Mouse (Mus musculus) lung, postnatal 14 days (tissue): ENCODE data around the gene Miga2.
"Not testable (repeated sequence)": the region's sequence is repeated elsewhere in the genome, so short reads cannot be mapped to it uniquely, and the experiment has no call there.

Source experiments
- DNase-seq: peaks from one replicate; pipeline ENCODE4 v3.0.0; 2021

Gene Miga2

DNA sequence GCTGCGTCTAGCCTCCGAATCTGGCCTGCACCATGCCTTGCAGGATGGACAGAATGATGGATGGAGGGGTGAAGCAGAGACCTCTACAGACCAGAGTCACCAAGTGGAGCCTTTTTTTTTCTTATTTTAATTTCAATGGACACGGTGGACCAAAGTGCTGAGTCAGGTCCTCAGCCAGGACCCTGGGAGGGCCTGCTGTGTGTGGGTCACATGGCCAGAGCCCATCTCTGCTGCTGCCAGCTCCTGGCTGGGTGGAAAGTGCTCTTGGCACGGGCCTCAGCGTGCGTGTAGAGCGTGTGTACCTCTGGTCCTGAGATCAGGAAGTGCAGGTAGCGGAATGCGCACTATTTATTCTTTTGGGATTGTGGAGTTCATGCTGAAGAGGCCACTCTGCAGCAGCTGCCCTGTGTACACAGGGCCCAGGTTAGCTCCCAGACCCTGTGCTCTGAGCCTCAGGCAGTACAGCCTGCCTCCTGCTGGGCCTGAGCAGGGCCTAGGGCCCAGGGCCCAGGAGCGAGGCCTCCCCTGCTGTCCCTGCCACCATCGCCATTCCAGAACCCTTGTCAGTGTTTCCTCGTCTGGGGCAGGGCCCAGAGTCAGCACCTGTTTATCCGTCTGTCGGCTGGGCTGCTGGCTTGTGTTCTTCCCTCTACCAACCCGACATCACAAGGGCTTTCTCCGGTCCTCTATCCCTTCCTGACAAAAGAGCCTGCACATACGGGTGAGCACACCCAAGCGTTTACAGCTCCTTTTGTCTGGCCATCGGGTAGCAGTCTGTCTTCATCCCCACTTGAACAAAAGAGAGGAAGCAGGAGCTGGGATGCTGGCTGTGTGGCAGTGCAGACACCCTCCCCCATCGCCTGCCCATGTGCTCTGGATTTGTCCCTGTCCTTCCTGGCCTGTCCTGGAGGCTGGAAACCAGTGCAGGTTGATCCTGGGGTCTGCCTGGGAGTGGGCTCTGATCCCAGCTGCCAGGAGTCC lies 35.4 kb downstream of the Miga2 start:
- peak; percentile 53 for DNase-seq

- no peak for DNase-seq
Measured at GRCm38 (mm10) chr2:30401581-30401980, 37.5 kb downstream of the Miga2 start.

DNA sequence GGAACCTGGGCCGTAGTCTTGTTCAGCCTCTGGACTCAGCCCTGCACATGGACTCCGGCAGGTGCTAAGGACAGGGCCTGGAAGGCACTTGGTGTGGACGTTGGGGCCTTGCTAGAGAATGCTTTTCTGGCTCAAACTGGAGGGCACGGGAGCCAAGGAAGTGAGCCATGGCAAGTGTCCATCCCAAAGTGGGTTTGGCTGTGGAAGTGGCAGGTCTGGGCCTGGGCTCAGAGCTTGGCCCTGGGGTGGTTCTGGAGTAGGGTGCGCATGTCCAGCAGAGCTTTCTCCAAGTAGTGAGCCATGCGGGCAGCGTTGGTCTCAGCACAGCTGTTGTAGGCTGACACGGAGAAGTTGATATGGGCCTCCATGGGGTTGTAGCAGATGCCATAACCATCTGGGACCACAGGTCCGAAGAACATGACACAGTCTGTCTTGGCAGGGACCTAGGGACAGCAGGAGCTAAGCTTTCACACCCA lies 38.4 kb downstream of the Miga2 start:
- DNase-seq = no peak

- DNase-seq = no peak
Measured at GRCm38 (mm10) chr2:30402843-30403242, 38.8 kb downstream of the Miga2 start.

- no peak for DNase-seq
Measured at GRCm38 (mm10) chr2:30403870-30404269, 39.8 kb downstream of the Miga2 start.

DNA sequence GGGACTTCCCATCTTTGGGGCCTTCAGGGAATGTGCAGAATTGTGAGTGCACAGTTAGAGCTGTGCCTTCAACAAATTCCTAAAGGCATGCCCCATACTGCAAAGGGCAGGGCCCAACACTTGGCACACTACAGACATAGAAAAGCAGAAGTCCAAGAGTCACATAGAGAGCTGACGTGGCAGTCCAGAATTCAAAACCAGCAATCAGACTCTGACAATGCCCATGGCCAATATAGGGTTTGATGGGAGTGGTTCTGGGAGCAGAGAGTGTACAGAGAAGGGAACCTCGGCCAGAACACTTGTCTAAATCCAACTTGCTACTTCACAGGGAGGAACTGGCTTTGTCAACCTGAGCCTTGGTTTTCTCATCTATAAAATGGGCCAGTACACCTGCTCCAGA lies 43.2 kb downstream of the Miga2 start:
- DNase-seq = no peak

GRCm38 (mm10) chr2:30407778-30408177 lies 43.7 kb downstream of the Miga2 start:
- no peak for DNase-seq

DNA sequence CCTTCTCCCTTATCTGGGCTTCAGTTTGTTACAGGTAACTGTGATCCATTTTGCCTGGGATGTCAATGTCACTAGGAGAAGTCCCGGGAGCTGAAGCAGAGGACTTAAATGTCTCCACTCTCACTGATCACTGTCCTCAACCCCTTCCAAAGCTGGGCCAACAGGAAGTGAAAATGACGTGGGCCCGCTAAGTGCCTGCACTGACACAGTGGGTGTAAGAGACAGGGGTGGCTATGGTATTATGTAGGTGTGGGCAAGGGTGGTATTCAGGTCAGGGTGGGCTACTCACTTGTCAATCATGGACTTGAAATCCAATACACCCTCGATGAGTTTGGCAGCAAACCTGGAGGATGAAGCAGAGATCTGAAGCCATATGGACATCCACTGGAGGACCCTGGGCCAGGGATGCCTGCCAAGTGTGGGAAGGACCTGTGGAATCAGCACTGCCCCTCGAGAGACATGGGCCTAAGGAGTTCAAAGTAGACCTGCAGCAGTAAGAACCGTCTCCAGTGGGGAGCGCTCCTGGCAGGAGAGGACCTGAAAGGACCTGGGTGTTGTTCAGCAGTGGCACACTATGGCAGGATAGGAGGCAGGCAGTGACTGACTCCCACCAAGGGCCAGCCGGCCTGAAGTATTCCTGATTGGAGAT lies 44.5 kb downstream of the Miga2 start:
- DNase-seq = no peak

GRCm38 (mm10) chr2:30409454-30410176 lies 45.6 kb downstream of the Miga2 start:
- no peak for DNase-seq

DNA sequence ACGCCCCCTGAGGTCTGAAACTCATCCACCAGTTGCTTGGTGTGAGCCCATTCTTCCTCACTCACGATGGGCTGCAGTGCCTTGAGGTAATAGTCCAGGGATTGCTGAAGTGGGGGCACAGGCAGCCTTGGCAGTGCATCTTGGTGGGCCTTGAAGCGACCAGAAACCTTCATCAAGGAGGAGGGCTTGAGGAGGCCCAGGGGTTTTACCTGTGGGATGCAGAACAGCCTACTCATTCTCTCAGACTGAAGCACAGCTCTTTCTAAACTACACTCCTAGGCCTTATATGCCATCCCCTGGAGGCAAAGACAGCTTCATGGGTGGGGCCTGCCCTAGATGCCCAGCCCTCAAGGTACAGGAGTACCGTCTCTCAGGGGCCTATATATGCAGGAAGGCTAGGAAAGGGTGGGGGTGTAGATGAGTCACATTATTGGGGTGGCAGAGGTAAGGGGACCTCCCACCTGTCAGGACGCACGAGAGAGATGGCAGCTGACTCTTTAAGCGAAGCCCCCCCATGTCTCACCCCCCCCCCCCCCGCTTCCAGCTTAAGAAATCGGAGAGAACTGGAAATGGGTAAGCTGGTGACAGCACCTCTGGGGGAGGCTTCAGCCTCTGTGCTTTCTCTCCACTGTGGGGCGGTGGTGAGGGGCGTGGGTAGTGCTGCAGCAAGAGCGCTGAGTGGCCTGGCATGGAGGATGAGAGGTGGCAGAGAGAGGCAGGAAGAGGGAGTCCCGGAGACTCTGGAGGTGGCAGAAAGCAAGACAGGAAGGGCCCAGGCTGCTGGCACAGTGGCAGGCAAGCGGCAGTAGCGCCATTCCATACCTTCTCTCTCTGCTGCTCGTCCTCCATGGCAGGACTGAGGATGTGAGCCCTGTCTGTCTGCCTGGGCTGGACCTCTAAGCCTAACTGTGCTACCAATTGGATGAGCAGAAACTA lies 49.3 kb downstream of the Miga2 start:
- no peak for DNase-seq

- DNase-seq = no peak
Measured at GRCm38 (mm10) chr2:30414101-30414500, 50.1 kb downstream of the Miga2 start.

- DNase-seq = no peak
Measured at GRCm38 (mm10) chr2:30414681-30415080, 50.6 kb downstream of the Miga2 start.

GRCm38 (mm10) chr2:30415157-30415935 lies 51.3 kb downstream of the Miga2 start, which contains the start of gene Crat:
Gene Crat (minus strand): TSS chr2:30415813.
- DNase-seq = peak; percentile 94

- DNase-seq = peak; percentile 94
Measured at GRCm38 (mm10) chr2:30415936-30416648, 52.1 kb downstream of the Miga2 start, which contains the start of gene Ptpa. Gene Ptpa (plus strand): TSS chr2:30416039.

GRCm38 (mm10) chr2:30416649-30416965 lies 52.6 kb downstream of the Miga2 start:
- no peak for DNase-seq

- DNase-seq = not testable (repeated sequence)
Measured at GRCm38 (mm10) chr2:30417154-30417553, 53.1 kb downstream of the Miga2 start.

DNA sequence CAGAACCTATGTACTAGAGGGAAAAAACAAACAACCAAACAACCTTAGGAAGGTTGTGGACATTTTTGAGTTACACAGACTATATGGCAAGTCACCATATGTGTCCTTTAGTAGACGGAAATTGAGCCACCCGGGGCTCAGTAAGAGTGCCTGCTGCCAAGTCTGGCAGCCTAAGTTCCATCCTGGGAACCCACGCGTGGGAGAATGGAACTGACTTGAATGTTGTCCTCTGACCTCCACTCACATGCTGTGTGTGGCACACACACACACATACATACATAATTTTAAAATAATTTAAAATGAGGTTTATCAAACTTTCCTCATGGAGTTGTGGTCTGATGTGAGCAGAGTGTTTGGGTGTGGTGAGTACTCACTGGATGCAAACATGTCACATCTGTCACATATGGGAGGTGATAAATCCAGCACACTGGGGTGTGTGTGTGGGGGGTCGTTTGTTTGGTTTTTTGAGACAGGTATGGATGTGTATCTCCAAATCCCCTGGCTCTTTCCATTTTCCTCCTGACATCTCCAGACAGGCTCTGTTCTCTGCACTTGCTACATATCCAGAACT lies 53.6 kb downstream of the Miga2 start:
- DNase-seq = no peak

- DNase-seq = no peak
Measured at GRCm38 (mm10) chr2:30418259-30418658, 54.2 kb downstream of the Miga2 start.

GRCm38 (mm10) chr2:30419112-30419511 lies 55.1 kb downstream of the Miga2 start:
- DNase-seq = no peak

- no peak for DNase-seq
Measured at GRCm38 (mm10) chr2:30421432-30421831, 57.4 kb downstream of the Miga2 start.
